Mouse (Mus musculus) midbrain, embryonic 10.5 days (tissue): Measurements from ENCODE around the gene Gadd45b. TPM values are rescaled to one million over a fixed set of nuclear protein-coding genes. Genes with fewer than 3 reads are reported as not detected.

Experiments used
- DNase-seq: peaks from one replicate; pipeline ENCODE4 v3.0.0-alpha.2; 2017; ENCODE audit warnings: low spot score
- H3K27ac ChIP-seq: fragments of 300-500 bp; sonication (generic); replicated peaks from 2 replicates; pipeline ENCODE4 v1.5.1; 2016; ENCODE audit warnings: mild to moderate bottlenecking
- H3K27me3 ChIP-seq: fragments of 300-500 bp; sonication (generic); 2 replicates; pipeline ENCODE4 v1.6.1; 2016; ENCODE audit warnings: low read depth, mild to moderate bottlenecking; ENCODE audit not compliant: poor library complexity, severe bottlenecking
- H3K36me3 ChIP-seq: fragments of 300-500 bp; sonication (generic); 2 replicates; pipeline ENCODE4 v1.6.1; 2016; ENCODE audit warnings: mild to moderate bottlenecking, moderate library complexity
- H3K4me1 ChIP-seq: fragments of 300-500 bp; sonication (generic); 2 replicates; pipeline ENCODE4 v1.6.1; 2016
- H3K4me3 ChIP-seq: fragments of 300-500 bp; sonication (generic); 2 replicates; pipeline ENCODE4 v1.5.1; 2016; ENCODE audit warnings: mild to moderate bottlenecking, moderate library complexity
- H3K9me3 ChIP-seq: fragments of 300-500 bp; sonication (generic); replicated peaks from 2 replicates; pipeline ENCODE4 v1.6.1; 2016; ENCODE audit warnings: mild to moderate bottlenecking
- WGBS: fragments of 180-500 bp; shearing (Covaris S2); methylation state at CpG from one replicate; pipeline ENCODE4 v1.1.7; 2016; 5-methylcytosine and 5-hydroxymethylcytosine counted together
- polyA plus RNA-seq: library from polyadenylated mRNA; unstranded; fragments of >200 nt; fragmentation: Nextera tagmentation; extraction: Ambion mirVana; gene quantifications from 2 replicates; pipeline ENCODE4 v1.2.1, GENCODE M21; 2016

Gadd45b gene
- polyA plus RNA-seq = 6.1 and 9.2 TPM in 2 replicates

DNA sequence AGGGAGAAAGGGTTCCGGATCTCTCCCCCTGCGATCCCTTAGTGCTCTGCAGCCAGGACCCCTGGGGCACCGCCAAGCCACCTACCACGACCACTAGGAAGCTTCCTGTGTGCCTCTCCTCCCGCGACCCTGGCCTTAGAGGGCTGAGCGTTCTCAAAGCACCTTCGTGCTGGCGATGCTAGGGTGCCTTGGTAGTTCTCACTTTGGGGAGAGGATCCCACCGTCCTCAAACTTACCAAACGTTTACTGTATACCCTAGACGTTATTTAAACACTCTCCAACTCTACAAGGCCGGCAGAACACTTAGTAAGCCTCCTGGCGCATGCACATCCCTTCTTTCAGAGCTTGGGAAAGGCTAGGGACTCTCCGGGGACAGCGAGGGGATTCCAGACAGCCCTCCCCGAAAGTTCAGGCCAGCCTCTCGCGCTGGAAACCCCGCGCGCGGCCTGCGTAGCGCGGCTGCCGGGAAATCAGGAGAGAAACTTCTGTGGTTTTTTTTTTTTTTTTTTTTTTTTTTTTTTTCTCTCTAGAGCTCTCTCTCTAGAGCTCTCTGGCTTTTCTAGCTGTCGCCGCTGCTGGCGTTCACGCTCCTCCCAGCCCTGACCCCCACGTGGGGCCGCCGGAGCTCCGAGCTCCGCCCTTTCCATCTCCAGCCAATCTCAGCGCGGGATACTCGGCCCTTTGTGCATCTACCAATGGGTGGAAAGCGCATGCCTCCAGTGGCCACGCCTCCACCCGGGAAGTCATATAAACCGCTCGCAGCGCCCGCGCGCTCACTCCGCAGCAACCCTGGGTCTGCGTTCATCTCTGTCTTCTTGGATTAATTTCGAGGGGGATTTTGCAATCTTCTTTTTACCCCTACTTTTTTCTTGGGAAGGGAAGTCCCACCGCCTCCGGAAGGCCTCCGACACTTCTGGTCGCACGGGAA, at the start of gene Gadd45b:
TSS of gene Gadd45b (plus strand) at position 775 of the 928 bp plus-strand sequence.
- no peaks in the 10 kb centered on the region for H3K36me3 ChIP-seq
- peak; percentile 99 for DNase-seq
- H3K27me3 ChIP-seq = peaks cover 52% of the 10 kb centered on the region
- H3K9me3 ChIP-seq = no peaks in the 10 kb centered on the region
- H3K4me1 ChIP-seq = peaks cover 77% of the 10 kb centered on the region
- under 1% methylated on average over 56 of the region's 56 CpGs for WGBS
- H3K4me3 ChIP-seq = peak within 1 kb of the TSS; percentile 65
- peak within 1 kb of the TSS; percentile 81 for H3K27ac ChIP-seq

DNA sequence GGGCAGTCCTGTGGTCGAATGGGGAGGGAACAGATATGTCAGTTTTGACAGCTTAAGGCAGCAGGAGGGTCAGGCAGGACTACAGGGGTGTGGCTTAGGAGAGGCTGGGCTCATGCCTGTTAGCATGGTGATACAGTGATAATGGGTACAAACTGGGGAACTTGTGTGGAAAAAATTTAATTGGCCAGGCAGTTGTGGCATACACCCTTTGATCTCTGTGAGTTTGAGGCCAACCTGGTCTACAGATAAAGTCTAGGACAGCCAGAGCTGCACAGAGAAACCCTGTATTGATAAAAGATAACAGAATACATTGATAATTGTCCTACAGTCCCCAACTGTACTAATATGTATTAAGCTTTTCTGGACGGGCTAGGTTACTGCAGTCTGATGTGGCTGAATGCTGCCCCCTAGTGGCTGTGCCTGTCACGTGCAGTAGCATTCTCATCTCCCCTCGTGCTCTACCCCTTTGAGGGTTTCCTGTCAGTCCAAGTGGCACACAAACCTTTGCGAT, 49.7 kb upstream of the Gadd45b start:
- Histone ChIP-seq H3K4me3 (no peak overlapping the region), H3K4me1 (peaks cover 11% of the 10 kb centered on the region; the same call in 1 of the 2 replicates), H3K9me3 (no peaks in the 10 kb centered on the region), H3K27ac (no peak overlapping the region), H3K27me3 (peaks cover 5% of the 10 kb centered on the region; the same call in 1 of the 2 replicates), H3K36me3 (no peaks in the 10 kb centered on the region)
- peak; percentile 71 for DNase-seq
- 27% methylated on average over 5 of the region's 5 CpGs for WGBS

DNA sequence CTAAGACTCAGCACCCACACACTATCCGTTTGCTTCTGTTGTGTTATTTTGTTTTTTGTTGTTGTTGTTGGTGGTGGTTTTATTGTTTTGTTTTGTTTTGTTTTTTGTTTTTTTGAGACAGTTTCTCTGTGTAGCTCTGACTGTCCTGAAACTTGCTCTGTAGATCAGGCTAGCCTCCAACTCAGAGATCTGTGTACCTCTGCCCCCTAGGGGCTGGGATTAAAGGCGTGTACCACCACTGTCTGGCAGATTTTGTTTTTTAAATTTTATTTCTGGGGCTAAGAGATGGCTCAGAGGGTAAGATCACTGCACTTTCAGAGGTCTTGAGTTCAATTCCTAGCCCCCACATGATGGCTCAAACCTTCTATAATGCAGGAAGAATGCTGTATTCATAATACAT, 49.0 kb upstream of the Gadd45b start:
- peaks cover 5% of the 10 kb centered on the region; the same call in 1 of the 2 replicates for H3K27me3 ChIP-seq
- peaks cover 11% of the 10 kb centered on the region; the same call in 1 of the 2 replicates for H3K4me1 ChIP-seq
- H3K4me3 ChIP-seq = no peak overlapping the region
- WGBS = 76% methylated on average over 2 of the region's 2 CpGs
- H3K27ac ChIP-seq = no peak overlapping the region
- no peaks in the 10 kb centered on the region for H3K9me3 ChIP-seq
- DNase-seq = no peak
- H3K36me3 ChIP-seq = no peaks in the 10 kb centered on the region

DNA sequence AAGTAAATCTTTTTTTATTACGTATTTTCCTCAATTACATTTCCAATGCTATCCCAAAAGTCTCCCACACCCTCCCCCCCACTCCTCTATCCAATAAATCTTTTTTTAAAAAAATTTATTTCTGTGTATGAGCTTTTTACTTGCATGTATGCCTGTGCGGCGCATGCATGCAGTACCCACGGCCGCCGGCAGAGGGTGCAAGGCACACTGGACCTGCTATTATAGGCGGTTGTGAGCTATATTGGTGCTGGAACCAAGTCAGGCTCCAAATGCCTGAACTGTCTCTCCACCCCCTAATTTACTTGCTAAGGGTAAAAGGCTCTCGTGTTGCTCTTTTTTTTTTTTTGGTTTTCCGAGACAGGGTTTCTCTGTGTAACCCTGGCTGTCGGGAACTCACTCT, 48.6 kb upstream of the Gadd45b start:
- peak; percentile 76 for DNase-seq
- Histone ChIP-seq H3K4me1 (peaks cover 8% of the 10 kb centered on the region; the same call in 1 of the 2 replicates), H3K4me3 (no peak overlapping the region), H3K36me3 (no peaks in the 10 kb centered on the region), H3K27me3 (peaks cover 5% of the 10 kb centered on the region; the same call in 1 of the 2 replicates), H3K9me3 (no peaks in the 10 kb centered on the region), H3K27ac (no peak overlapping the region)
- 22% methylated on average over 10 of the region's 10 CpGs for WGBS

DNA sequence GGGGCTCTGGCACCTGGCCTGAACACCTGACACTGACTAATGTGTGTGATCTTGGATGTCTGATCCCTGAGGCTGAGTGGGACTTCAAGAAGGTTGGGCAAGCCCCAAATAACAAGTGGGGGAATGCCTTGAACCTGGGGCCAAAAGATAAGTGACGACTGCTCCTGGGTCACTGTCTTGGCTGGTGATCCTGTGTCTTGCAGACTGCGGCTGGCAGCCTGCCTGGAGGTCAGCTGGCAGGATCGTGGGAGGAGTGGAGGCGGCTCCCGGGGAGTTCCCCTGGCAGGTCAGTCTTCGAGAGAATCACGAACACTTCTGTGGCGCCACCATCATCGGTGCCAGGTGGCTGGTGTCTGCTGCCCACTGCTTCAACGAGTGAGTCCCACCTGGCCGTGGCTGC, 42.7 kb upstream of the Gadd45b start:
- DNase-seq = no peak
- 0 out of 2 replicates have a peak, but pooled peaks cover 5% of the 10 kb centered on the region for H3K4me1 ChIP-seq

DNA sequence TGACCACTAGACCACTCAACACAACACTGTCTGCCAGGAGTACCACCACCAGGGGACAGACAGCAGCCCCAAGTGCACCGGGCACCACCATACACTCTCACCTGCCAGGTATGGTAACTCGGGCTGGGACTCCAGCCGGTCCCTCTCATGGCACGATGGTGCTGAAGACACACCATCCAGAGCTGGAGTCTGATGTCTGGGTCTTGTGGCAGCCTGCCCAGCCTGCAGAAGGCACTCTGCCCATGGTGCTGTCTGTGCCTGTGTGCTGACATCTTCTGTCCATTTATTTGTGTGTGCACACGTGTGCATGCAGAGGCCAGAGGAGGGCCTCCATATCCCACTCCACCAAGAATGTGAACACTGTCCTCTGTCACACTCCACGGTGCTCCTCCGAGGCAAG, 34.8 kb upstream of the Gadd45b start:
- Histone ChIP-seq H3K36me3 (peaks cover 26% of the 10 kb centered on the region), H3K27ac (no peak overlapping the region), H3K4me1 (peaks cover 32% of the 10 kb centered on the region), H3K9me3 (peaks cover 11% of the 10 kb centered on the region; the same call in 1 of the 2 replicates), H3K27me3 (peaks cover 2% of the 10 kb centered on the region; the same call in 1 of the 2 replicates), H3K4me3 (no peak overlapping the region)
- 90% methylated on average over 7 of the region's 7 CpGs for WGBS
- no peak for DNase-seq

More for the DNA sequence above, 42.7 kb upstream of the Gadd45b start:
- Histone ChIP-seq H3K9me3 (peaks cover 5% of the 10 kb centered on the region; the same call in 1 of the 2 replicates), H3K4me3 (no peak overlapping the region), H3K27me3 (peaks cover 23% of the 10 kb centered on the region), H3K36me3 (no peaks in the 10 kb centered on the region), H3K27ac (no peak overlapping the region)
- 81% methylated on average over 11 of the region's 11 CpGs for WGBS

DNA sequence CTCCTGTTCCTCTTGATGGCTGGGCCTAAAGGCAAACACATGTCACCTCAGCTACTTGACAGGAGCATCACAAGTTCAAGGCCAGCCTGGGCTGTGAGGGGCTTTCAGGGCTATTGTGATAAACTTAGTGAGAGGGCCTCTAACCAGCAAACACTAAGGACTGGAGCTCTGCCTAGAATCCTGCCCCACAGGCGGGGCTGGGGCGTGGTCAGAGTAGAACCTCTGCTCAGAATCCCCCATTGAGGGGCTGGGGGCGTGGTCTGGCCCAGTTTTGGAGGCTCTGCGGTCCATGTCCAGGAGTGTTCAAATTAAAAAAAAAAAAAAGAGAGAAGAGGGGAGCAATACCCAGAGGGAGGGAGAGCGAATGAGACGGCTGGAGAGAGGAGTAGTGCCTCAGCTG, 34.2 kb upstream of the Gadd45b start:
- Histone ChIP-seq H3K27ac (no peak overlapping the region), H3K27me3 (no peaks in the 10 kb centered on the region), H3K4me3 (no peak overlapping the region), H3K4me1 (peaks cover 31% of the 10 kb centered on the region), H3K36me3 (peaks cover 26% of the 10 kb centered on the region), H3K9me3 (peaks cover 11% of the 10 kb centered on the region; the same call in 1 of the 2 replicates)
- WGBS = 77% methylated on average over 6 of the region's 6 CpGs
- DNase-seq = no peak

DNA sequence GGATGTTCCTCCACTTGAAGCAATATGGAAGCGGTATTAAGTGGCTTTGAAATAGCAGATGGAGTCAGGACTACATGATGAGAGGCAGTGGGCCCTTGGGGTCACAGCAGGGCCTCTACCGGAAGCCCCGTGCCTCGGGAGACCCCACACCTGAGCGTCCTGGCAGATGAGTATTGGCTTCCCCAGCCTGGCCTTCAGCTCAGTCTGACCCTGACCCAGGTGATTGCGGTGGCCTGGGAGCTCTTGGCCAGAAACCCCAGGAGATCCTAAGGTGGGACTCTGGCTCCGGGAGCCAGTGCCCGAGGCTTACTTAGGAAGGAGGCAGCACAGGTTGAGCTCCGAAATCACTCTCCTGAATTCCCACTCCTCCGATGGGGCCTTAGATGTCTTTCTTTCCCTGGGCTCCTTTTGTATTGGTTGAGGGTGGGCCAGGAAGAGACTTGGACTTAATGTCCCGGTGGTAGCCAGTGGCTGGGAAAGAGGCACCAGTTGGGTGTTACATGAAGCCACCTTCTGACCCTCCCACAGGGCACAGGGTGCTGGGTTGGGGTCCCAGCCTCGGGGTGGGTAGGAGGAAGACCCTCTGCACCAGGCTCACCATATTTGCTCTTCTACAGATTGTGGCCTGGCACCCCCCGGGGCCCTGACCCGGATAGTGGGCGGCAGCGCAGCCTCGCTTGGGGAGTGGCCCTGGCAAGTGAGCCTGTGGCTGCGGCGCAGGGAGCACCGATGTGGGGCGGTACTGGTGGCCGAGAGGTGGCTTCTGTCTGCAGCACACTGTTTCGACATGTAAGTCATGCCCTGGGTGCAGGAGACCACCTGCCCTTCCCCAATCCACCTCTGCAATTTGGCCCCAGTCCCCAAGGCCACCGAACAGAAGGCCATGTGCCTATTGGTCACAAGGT, 33.0 kb upstream of the Gadd45b start:
- Histone ChIP-seq H3K27ac (no peak overlapping the region), H3K36me3 (peaks cover 31% of the 10 kb centered on the region), H3K9me3 (peaks cover 10% of the 10 kb centered on the region; the same call in 1 of the 2 replicates), H3K27me3 (no peaks in the 10 kb centered on the region), H3K4me1 (peaks cover 36% of the 10 kb centered on the region), H3K4me3 (0 out of 2 replicates have a peak overlapping the region, but pooled peaks have one; percentile 12)
- no peak for DNase-seq
- WGBS = 75% methylated on average over 24 of the region's 24 CpGs

DNA sequence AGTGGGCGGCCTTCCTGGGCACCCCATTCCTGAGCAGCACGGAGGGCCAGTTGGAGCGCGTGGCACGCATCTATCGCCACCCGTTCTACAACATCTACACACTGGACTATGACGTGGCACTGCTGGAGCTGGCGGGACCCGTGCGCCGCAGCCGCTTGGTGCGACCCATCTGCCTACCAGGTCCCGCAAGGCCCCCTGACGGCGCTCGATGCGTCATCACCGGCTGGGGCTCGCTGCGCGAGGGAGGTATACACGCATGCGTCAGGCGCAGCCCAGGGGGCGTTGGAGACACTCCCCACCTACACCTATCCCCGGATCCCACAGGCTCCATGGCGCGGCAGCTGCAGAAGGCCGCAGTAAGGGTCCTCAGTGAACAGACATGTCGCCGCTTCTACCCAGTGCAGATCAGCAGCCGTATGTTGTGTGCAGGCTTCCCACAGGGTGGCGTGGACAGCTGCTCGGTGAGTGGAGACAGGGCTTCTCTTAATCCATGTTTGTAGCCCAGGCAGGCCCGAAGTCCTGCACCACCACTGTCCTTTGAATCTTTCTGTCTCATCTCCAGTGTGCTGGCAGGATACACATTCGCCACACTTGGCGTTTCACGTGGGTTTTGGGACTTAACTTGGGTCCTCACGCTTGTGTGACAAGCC, 31.9 kb upstream of the Gadd45b start:
- H3K4me3 ChIP-seq = peak overlapping the region; percentile 22; the same call in 1 of the 2 replicates
- peaks cover 36% of the 10 kb centered on the region for H3K4me1 ChIP-seq
- WGBS = 31% methylated on average over 41 of the region's 41 CpGs
- no peaks in the 10 kb centered on the region for H3K27me3 ChIP-seq
- no peak overlapping the region for H3K27ac ChIP-seq
- no peaks in the 10 kb centered on the region; the same call in 1 of the 2 replicates for H3K9me3 ChIP-seq
- no peak for DNase-seq
- peaks cover 43% of the 10 kb centered on the region for H3K36me3 ChIP-seq

DNA sequence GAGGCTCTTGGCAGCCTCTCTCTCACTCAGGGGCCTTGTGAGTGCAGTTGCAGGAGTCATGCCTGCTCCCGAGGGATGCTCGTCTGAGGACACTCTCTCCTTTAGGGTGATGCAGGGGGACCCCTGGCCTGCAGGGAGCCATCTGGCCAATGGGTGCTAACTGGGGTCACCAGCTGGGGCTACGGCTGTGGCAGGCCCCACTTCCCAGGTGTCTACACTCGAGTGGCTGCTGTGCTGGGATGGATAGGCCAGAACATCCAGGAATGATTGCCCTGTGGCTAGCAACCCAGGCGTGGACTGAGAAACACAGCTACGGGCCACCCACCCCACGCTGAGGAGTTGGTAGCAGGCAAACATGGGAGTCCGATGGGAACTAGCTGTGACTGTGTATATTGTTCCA, 30.8 kb upstream of the Gadd45b start:
- no peak overlapping the region for H3K27ac ChIP-seq
- no peaks in the 10 kb centered on the region for H3K27me3 ChIP-seq
- DNase-seq = no peak
- peak overlapping the region; percentile 95 for H3K4me3 ChIP-seq
- H3K36me3 ChIP-seq = peaks cover 54% of the 10 kb centered on the region
- no peaks in the 10 kb centered on the region for H3K9me3 ChIP-seq
- 88% methylated on average over 8 of the region's 8 CpGs for WGBS
- H3K4me1 ChIP-seq = peaks cover 36% of the 10 kb centered on the region

DNA sequence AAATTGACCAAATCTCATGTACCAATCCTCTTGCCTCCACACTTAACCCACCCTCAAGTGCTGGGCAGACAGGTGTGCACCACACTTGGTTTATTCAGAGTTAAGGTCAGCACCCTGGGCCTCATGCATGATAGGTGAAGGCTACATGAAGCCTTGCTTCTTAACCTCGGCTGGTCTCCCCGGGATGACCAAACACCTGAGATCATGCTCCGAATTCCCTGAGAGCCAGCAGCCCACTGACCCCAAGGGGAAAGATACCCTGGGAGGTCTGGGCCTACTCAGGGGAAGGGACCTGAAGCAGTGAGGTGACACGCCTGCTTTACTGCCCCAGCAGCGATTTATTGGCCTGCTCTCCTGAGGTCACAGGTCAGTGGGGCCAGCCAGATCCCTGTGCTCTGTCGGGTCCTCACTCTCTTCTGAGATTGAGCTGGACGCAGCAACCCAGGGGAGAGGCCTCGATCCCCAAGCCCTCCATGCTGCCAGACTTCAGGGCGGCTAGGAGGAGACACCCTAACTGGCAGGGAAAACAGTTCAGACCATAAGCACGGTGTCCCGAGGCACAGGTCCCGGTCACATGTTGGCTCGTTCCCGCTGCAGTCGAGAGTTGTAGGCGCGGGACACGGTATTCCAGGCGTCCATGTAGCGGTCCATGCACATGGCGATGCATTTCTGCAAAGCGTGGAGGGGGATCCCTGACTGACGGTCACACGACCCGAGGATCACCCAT, 30.1 kb upstream of the Gadd45b start:
- DNase-seq = no peak
- Histone ChIP-seq H3K4me1 (peaks cover 36% of the 10 kb centered on the region), H3K9me3 (no peaks in the 10 kb centered on the region), H3K4me3 (peak overlapping the region; percentile 95), H3K27me3 (no peaks in the 10 kb centered on the region), H3K36me3 (peaks cover 61% of the 10 kb centered on the region), H3K27ac (peak overlapping the region; percentile 92)
- 18% methylated on average over 25 of the region's 25 CpGs for WGBS
